12 mouse cellular contexts compared by ENCODE assay signal in the genomic region with DNA sequence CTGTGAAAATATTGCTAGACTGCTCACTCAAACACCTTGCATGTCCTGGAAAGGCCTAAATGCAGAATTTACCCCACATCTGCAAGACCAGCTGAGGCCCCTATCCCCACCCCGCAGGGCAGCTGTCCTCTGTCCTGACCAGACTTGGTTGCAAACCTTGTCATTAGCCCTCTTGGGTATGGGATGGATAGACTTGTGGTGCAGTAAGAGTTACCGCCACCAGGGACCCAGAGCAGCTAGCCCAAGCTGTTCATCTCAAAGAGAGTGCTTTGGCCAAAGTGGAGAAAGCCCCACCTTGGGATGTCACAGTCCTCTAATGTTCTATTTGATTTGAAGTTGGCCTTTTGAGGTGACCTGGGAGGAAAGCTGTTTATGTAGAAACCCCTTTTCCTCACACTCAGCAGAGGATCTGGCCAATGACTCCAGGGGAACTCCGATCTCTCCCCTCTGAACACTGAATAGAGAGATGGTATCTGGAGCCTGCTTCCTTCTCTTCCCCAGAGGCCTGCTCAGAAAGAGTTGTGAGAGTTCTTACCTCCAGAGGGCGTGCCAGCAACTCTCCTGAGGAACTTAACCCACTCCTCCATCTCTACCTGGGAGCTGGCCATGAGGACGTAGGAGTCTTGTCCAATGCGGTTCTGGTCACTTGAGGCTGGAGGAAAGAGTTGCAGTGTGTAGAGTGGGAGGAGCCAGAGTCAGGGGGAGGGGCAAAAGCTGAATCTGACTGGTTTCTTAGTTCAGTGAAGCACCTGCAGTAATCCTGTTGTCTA. TPM values are rescaled to one million over a fixed set of nuclear protein-coding genes. Genes with fewer than 3 reads are reported as not detected.
DNase-seq lines count a peak whose midpoint lies in the region; ATAC-seq and TF ChIP-seq lines count a peak whose summit lies in the region.
"Had no signal": no experiment of that assay in that cellular context is flagged by ENCODE, and none has a peak within 500 bp of the region (broad histone marks: within the 10 kb centered on the region; RNA-seq: fewer than 3 reads in every experiment).

No protein-coding gene starts in this region.

- H3K36me3 ChIP-seq in testis, adult 2 months (ENCODE audit: control insufficient read depth, insufficient read depth, low read length): no peaks in the 10 kb centered on the region
- no peaks in the 10 kb centered on the region for H3K36me3 ChIP-seq in hindbrain, embryonic 16.5 days (ENCODE audit: control insufficient read depth, insufficient read depth, low read length)
- no peaks in the 10 kb centered on the region for H3K36me3 ChIP-seq in forebrain, embryonic 16.5 days (ENCODE audit: control insufficient read depth, insufficient read depth)
- H3K36me3 ChIP-seq: embryonic facial prominence, embryonic 10.5 days; midbrain, embryonic 13.5 days had no signal

- H3K27me3 ChIP-seq in testis, adult 2 months (ENCODE audit: control insufficient read depth, insufficient read depth, low read length): no peaks in the 10 kb centered on the region
- H3K27me3 ChIP-seq in hindbrain, embryonic 16.5 days (replicated peaks; ENCODE audit: control insufficient read depth, insufficient read depth, low read length): no peaks in the 10 kb centered on the region
- no peaks in the 10 kb centered on the region for H3K27me3 ChIP-seq in forebrain, embryonic 16.5 days (replicated peaks; ENCODE audit: control insufficient read depth, insufficient read depth, low read length)
- H3K27me3 ChIP-seq: midbrain, embryonic 13.5 days had no signal

- H3K4me2 ChIP-seq in hindbrain, embryonic 16.5 days (ENCODE audit: low read length): no peak overlapping the region
- H3K4me2 ChIP-seq in forebrain, embryonic 16.5 days (ENCODE audit: low read length): no peak overlapping the region
- H3K4me2 ChIP-seq: midbrain, embryonic 13.5 days had no signal

- no peak for DNase-seq in testis, postnatal 14 days (ENCODE audit: low spot score)
- peak; percentile 64 for DNase-seq in lung, postnatal 10 days
- DNase-seq in cerebellum, adult 11-12 months: no peak
- DNase-seq in right cerebral cortex, postnatal 25 days: no peak
- DNase-seq: heart, adult 18-20 months had no signal

- no peak overlapping the region for H3K27ac ChIP-seq in testis, adult 2 months (ENCODE audit: control insufficient read depth, insufficient read depth, low read depth, low read length)
- no peak overlapping the region for H3K27ac ChIP-seq in hindbrain, embryonic 16.5 days (ENCODE audit: low read depth, low read length)
- H3K27ac ChIP-seq in forebrain, embryonic 16.5 days (ENCODE audit: low read length): no peak overlapping the region
- H3K27ac ChIP-seq: embryonic facial prominence, embryonic 10.5 days; midbrain, embryonic 13.5 days had no signal

- no peak overlapping the region for H3K9ac ChIP-seq in hindbrain, embryonic 16.5 days (ENCODE audit: low read depth, low read length)
- no peak overlapping the region for H3K9ac ChIP-seq in forebrain, embryonic 16.5 days (replicated peaks; ENCODE audit: low read depth, low read length)
- H3K9ac ChIP-seq: midbrain, embryonic 13.5 days had no signal

- no peak overlapping the region for H3K4me3 ChIP-seq in testis, adult 2 months (ENCODE audit: control insufficient read depth, low read depth, low read length)
- no peak overlapping the region for H3K4me3 ChIP-seq in hindbrain, embryonic 16.5 days (ENCODE audit: low read length)
- no peak overlapping the region for H3K4me3 ChIP-seq in forebrain, embryonic 16.5 days (replicated peaks; ENCODE audit: low read length)
- H3K4me3 ChIP-seq: embryonic facial prominence, embryonic 10.5 days; midbrain, embryonic 13.5 days had no signal

- 76% methylated on average over 6 of the region's 6 CpGs for WGBS in hindbrain, embryonic 16.5 days
- 68% methylated on average over 6 of the region's 6 CpGs for WGBS in forebrain, embryonic 16.5 days

- no peak for TF ChIP-seq POLR2A in testis, adult 2 months (IDR thresholded peaks at IDR 0.05; ENCODE audit: control insufficient read depth, low read depth, low read length)

- no peaks in the 10 kb centered on the region for H3K4me1 ChIP-seq in testis, adult 2 months (ENCODE audit: control insufficient read depth, insufficient read depth, low read length)
- H3K4me1 ChIP-seq in hindbrain, embryonic 16.5 days (ENCODE audit: control insufficient read depth, insufficient read depth, low read depth, low read length): peaks cover 2% of the 10 kb centered on the region; the same call in 1 of the 2 replicates
- H3K4me1 ChIP-seq in forebrain, embryonic 16.5 days (replicated peaks; ENCODE audit: control insufficient read depth, insufficient read depth, low read length): no peaks in the 10 kb centered on the region
- H3K4me1 ChIP-seq: midbrain, embryonic 13.5 days had no signal

- ATAC-seq in common myeloid progenitor, adult 5-6 weeks (replicated peaks; ENCODE audit: low read depth, poor library complexity, severe bottlenecking): peak; percentile 78
- ATAC-seq in hindbrain, embryonic 16.5 days: no peak
- no peak for ATAC-seq in forebrain, embryonic 16.5 days
- ATAC-seq: midbrain, embryonic 13.5 days had no signal

- TF ChIP-seq CTCF in testis, adult 2 months (IDR thresholded peaks at IDR 0.05; ENCODE audit: control insufficient read depth, insufficient read depth, insufficient replicate concordance, low read depth, low read length): peak; percentile 14; the same call in 1 of the 2 replicates

- no peaks in the 10 kb centered on the region for H3K9me3 ChIP-seq in hindbrain, embryonic 16.5 days (ENCODE audit: control insufficient read depth, low read length)
- no peaks in the 10 kb centered on the region for H3K9me3 ChIP-seq in forebrain, embryonic 16.5 days (ENCODE audit: control insufficient read depth, low read length)
- H3K9me3 ChIP-seq: embryonic facial prominence, embryonic 10.5 days; midbrain, embryonic 13.5 days had no signal

RNA-seq across cellular contexts. Expression of gene Arhgap25, which starts 45.2 kb away (rescaled TPM):
- 0.08 and 0.14 TPM in 2 replicates for polyA plus RNA-seq in testis, adult 2 months (2012; rRNA removed)
- 32.7 and 44.2 TPM in 2 replicates for total RNA-seq in common myeloid progenitor, adult 5-6 weeks (2017)
- 2.1 and 2.2 TPM in 2 replicates for polyA plus RNA-seq in hindbrain, embryonic 16.5 days (2015; fragmentation: Nextera tagmentation; extraction: Ambion mirVana)
- 2.2 and 2.7 TPM in 2 replicates for polyA plus RNA-seq in forebrain, embryonic 16.5 days (2015; fragmentation: Nextera tagmentation; extraction: Ambion mirVana)

RNA-seq across cellular contexts. Expression of gene Bmp10, which starts 59.0 kb away (rescaled TPM):
- not detected in 2 replicates for polyA plus RNA-seq in testis, adult 2 months (2012; rRNA removed)
- not detected in 2 replicates for total RNA-seq in common myeloid progenitor, adult 5-6 weeks (2017)
- polyA plus RNA-seq in hindbrain, embryonic 16.5 days (2015; fragmentation: Nextera tagmentation; extraction: Ambion mirVana): not detected in 2 replicates
- polyA plus RNA-seq in forebrain, embryonic 16.5 days (2015; fragmentation: Nextera tagmentation; extraction: Ambion mirVana): not detected in 2 replicates
- total RNA-seq: left cerebral cortex, adult 8-10 months had no signal
- polyA plus RNA-seq: embryonic facial prominence, embryonic 10.5 days; midbrain, embryonic 13.5 days had no signal
